Mouse (Mus musculus) spleen, adult 2 months (tissue): ENCODE data around the gene Dhtkd1. TPM values are rescaled to one million over a fixed set of nuclear protein-coding genes. Genes with fewer than 3 reads are reported as not detected.

ENCODE experiments used
- DNase-seq, 2 experiments: peaks; one replicate each; pipeline versions ENCODE4 v3.0.0 to v3.0.0-alpha.2; 2012 to 2021; ENCODE audit warnings: low spot score in 2 of 2, low read depth in 1 of 2
- H3K27ac ChIP-seq: fragments of 200-500 bp; 2 replicates; pipeline ENCODE4 v1.5.1; 2012; ENCODE audit warnings: low read length, inconsistent platforms; ENCODE audit not compliant: insufficient read depth
- H3K27me3 ChIP-seq: fragments of 200-500 bp; 2 replicates; pipeline ENCODE4 v1.6.1; 2012; ENCODE audit warnings: mild to moderate bottlenecking, moderate library complexity, low read length, inconsistent platforms; ENCODE audit not compliant: control insufficient read depth, insufficient read depth
- H3K36me3 ChIP-seq: fragments of 200-500 bp; 2 replicates; pipeline ENCODE4 v1.6.1; 2012; ENCODE audit warnings: mild to moderate bottlenecking, low read length, inconsistent platforms; ENCODE audit not compliant: control insufficient read depth, insufficient read depth
- H3K4me1 ChIP-seq: fragments of 200-500 bp; 2 replicates; pipeline ENCODE4 v1.6.1; 2011; ENCODE audit warnings: inconsistent platforms; ENCODE audit not compliant: control insufficient read depth, insufficient read depth, insufficient read length
- H3K4me3 ChIP-seq: fragments of 200-500 bp; 2 replicates; pipeline ENCODE4 v1.5.1; 2011; ENCODE audit warnings: mild to moderate bottlenecking, inconsistent platforms; ENCODE audit not compliant: insufficient read depth, insufficient read length; ENCODE audit errors: extremely low read depth
- CTCF ChIP-seq: fragments of 200-500 bp; IDR thresholded peaks from 2 replicates; pipeline ENCODE4 v1.5.1; 2011; ENCODE audit warnings: mild to moderate bottlenecking, inconsistent platforms; ENCODE audit not compliant: insufficient read depth, insufficient read length, insufficient replicate concordance; ENCODE audit errors: extremely low read depth
- POLR2A ChIP-seq: fragments of 200-500 bp; IDR thresholded peaks from 2 replicates; pipeline ENCODE4 v1.6.1; 2011; ENCODE audit warnings: low read depth, low read length, inconsistent platforms
- WGBS: fragments of 180-500 bp; shearing (Covaris S2); methylation state at CpG from one replicate; pipeline ENCODE4 v1.1.7; 2018; 5-methylcytosine and 5-hydroxymethylcytosine counted together
- polyA plus RNA-seq: library from polyadenylated mRNA; depleted of rRNA; stranded (reverse); fragments of >200 nt; gene quantifications from 2 replicates; pipeline ENCODE4 v1.2.3, GENCODE M21; 2012; rRNA removed

Gene Dhtkd1
- polyA plus RNA-seq, 1 experiment: 0.32 TPM

DNA sequence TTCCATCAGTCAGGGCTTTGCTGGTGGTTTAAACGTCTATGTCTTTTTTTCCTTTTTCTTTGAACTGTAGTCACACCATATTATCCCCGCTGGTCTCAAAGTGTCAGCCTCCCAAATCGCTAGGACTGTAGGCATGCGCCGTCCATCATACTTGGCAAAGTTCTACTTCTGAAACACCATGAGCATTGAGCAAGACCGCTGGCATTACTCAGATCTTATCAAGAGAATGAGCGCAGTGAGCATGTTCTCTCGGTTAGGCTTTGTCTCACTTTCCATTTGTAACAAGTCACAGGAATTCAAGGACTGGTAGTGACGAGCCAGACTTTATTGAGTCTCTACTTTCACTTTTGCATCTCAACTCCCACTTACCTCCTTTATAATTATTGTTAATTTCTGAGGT is 91.5 kb downstream of the Dhtkd1 start:
- DNase-seq: no peak
- Histone ChIP-seq H3K4me3 (no peak overlapping the region), H3K27me3 (no peaks in the 10 kb centered on the region), H3K36me3 (peaks cover 5% of the 10 kb centered on the region), H3K4me1 (no peaks in the 10 kb centered on the region), H3K27ac (no peak overlapping the region)
- TF ChIP-seq POLR2A (no peak), CTCF (no peak)
- WGBS: 88% methylated on average over 9 of the region's 9 CpGs

Other genes with a start within 250 kb of the Dhtkd1 start
- gene Camk1d, start 228.3 kb downstream of the Dhtkd1 start, polyA plus RNA-seq: 5.7 and 5.8 TPM in 2 replicates
- 5.1 TPM in 2 replicates for gene Nudt5, start 97.8 kb downstream of the Dhtkd1 start, polyA plus RNA-seq
- gene Cdc123, start 97.6 kb downstream of the Dhtkd1 start, polyA plus RNA-seq: 27.6 and 29.2 TPM in 2 replicates
- gene Gm13199, start 79.9 kb downstream of the Dhtkd1 start, polyA plus RNA-seq: 1.2 and 1.3 TPM in 2 replicates
- gene Sec61a2, start 47.4 kb downstream of the Dhtkd1 start, polyA plus RNA-seq: 9.6 and 12.8 TPM in 2 replicates
- gene Upf2, start 8.7 kb upstream of the Dhtkd1 start, polyA plus RNA-seq: 1.6 and 2.4 TPM in 2 replicates
- gene Proser2, start 187.4 kb upstream of the Dhtkd1 start, polyA plus RNA-seq: 9.7 and 10.6 TPM in 2 replicates